Mouse (Mus musculus): ENCODE results near the gene Tmprss6.

Gene Tmprss6

DNA sequence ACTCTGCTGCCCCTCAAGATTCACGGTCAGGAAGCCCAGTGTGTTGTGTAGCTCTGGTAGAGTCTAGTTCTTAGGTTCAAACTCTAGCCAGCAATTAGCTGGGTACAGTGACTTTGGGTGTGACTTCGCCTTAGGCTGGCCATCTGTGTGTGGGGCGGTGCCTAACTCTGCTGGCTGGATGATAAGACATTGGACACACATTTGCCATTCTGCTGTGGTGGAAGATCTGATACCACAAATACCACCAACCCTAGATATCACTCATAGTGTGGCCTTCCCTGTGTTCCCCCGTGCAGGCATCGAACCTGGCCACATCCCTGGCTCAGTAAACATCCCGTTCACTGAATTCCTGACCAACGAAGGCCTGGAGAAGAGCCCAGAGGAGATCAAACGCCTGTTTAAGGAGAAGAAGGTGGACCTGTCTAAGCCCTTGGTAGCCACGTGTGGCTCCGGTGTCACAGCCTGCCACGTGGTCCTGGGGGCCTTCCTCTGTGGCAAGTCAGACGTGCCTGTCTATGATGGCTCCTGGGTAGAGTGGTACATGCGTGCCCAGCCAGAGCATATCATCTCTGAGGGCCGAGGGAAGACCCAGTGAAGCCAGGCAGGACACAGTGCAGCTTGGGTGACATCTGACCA, 55.2 kb downstream of the Tmprss6 start:
- no peak for DNase-seq

GRCm38 (mm10) chr15:78409570-78410052, 58.8 kb downstream of the Tmprss6 start:
- no peak for DNase-seq

DNA sequence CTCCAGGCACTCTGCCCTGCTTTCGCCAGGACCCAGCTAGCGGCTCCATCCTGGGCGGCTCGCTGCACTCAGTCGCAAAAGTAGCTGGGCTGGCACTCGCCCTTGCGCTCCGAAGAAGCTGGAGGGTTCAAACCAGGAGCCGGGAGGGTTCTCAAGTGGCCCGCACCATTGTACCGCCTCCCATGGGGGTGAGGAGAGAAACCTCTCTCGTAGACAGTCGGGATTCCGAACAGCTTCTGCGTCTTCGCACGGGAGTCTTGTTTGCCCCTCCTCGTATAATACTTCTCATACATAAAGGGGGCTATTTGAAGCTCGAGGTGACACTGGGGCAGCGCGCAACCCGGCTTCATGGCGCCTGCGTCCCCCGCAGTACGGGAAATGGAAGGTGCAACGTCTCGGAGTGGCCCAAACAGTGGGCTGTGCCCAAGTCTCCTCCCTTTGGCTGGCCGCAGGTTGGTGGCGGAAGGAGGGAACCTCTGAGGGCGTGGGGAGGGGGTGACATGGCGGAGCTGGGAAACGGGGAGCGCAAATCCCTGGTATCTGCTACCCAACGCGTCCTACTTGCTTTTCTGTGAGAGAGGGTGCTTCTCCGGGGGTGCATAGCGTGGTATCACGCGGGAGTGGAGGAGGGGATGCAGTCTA, 62.0 kb downstream of the Tmprss6 start, which contains the start of gene Mpst:
Gene Mpst, plus strand, starts transcription at position 124 of the 642 bp plus-strand sequence.
- peak; percentile 94 to 95 for DNase-seq

DNA sequence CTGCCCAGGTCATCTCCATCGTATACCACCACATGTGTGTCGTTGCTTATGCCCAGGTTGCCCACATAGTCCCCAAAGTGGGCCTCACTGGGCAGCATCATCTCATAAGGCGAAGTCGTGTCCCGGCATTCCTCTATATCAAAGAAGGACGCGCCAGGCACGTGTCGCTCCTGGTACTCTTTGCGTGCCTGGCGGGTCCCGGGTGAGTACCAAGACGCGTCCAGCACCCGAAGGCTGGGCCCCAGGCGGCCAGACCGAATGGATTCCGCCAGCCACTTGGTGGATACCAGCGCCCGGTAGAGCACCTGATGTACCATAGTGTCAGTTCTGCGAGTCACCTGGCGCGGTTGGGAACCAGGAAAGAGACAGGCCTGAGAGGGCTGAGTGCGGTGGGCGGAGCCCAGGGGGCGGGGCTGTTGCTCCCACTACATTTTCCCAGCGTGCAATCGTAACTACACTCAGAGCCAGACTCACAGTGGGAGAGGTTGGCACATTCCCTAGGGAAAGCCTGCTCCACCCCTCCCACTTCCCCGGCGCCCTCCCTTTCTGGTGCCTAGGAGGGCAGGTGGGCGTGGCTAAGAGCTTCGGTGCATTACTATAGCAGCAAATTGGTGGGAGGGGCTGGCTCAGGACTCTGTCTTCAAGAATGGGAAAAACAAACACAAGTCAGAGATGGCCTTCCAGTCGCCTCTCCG, 62.8 kb downstream of the Tmprss6 start, which contains the start of gene Tst:
Gene Tst, minus strand, starts transcription at position 391 of the 695 bp plus-strand sequence.
- DNase-seq: peak; percentile 92 to 93

- no peak for DNase-seq
Observed at GRCm38 (mm10) chr15:78405098-78405497, 63.3 kb downstream of the Tmprss6 start.

DNA sequence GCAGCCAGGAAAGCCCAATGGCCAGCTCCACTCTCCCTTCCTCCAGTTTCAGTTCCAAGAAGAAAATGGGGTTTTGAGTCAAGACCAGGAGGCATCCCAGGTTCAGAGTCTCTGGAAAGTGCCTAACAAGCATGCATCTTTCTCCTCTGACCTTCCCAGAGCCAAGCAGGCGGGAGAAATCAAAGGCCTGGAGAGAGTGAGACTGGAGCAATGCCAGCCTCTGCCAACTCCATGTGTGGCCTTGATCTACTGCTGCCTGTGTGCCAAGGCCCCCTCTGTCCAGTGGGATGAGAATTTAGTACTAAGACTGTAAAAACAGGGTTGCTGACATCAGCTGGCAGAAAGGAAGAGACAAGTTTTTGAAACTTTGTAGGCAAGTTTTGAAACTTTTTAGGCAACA, 64.5 kb downstream of the Tmprss6 start:
- peak; percentile 80 to 89 for DNase-seq

- DNase-seq: peak in 1 of 2 experiments; percentile 44
Observed at GRCm38 (mm10) chr15:78403301-78403741, 65.1 kb downstream of the Tmprss6 start.

- peak; percentile 61 to 63 for DNase-seq
Observed at GRCm38 (mm10) chr15:78402423-78402822, 66.0 kb downstream of the Tmprss6 start.

GRCm38 (mm10) chr15:78401921-78402320, 66.5 kb downstream of the Tmprss6 start:
- peak; percentile 83 to 84 for DNase-seq

DNA sequence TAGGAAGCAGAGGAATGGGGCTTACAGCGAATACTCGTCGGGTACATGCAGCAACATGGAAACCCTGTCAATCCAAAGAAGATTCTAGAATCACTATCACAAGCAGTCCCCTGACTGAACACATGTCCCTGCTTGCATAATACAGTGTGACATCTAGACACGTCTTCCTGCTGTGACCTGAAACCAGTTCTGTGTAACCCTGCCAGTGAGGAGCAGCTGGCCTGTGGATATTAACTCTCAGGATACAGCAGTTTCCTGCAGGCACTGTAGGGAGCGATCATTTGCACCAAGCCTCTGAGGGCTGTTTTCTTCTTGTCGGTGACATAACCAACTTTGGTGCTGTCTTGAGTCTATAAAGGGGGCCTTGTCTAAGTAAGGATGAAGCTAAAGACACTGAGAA, 67.1 kb downstream of the Tmprss6 start:
- peak; percentile 69 to 72 for DNase-seq

DNA sequence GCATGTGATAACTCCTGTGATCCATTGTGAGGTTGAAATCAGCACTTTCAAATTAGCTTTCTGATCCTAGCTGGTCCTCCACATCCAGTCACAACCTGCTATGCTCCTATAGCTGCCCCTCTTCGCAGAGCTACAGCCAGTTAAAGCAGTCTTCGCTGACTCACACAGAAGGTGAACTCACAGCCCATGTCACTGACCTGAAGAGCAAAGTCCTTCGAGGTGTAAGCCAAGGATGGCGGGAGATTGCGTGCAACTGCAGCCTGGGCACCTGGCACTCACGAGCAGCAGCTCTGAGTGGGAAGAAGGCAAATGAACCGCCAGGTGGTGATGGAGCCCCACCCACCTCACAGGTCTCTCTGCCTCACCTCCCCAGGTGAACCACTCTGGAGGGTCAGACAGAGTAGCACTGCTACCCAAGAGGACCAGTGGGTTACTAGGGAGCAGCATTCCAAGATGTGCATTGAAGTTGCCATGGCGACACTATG, 72.9 kb downstream of the Tmprss6 start, which contains the start of gene Tex33:
Gene Tex33, minus strand, starts transcription at position 435 of the 485 bp plus-strand sequence.
- no peak for DNase-seq

DNA sequence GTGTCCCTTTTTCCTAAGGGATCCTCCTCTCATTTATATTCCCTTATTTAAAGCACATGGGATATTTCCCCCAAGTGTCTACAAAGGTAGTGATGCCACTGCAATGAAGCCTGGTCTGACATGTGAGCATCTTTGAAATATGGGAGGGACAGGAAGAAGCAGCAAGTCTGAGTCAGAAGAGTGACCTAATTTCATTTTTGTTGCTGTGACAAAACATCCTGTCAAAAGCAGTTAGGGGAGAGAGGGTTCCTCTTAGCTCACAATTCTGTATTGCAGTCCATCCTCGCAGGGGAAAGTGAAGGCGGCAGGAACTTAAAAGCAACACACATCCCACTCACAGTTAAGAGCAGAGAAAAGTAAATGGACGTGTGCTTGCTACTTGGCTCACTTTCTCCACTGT, 77.6 kb downstream of the Tmprss6 start:
- no peak for DNase-seq

All from cerebellum, postnatal 10 days (tissue).